Mouse (Mus musculus) heart, postnatal 4 days (tissue): ENCODE results near the gene Pip5k1b. TPM values are rescaled to one million over a fixed set of nuclear protein-coding genes. Genes with fewer than 3 reads are reported as not detected.

ENCODE experiments used
- DNase-seq: peaks from one replicate; pipeline ENCODE4 v3.0.0; 2021
- total RNA-seq, 2 experiments: library from RNA; stranded (reverse); gene quantifications; 2 replicates each; pipeline ENCODE4 v1.2.3; 2021

The Pip5k1b gene
- total RNA-seq, 2 experiments from 2014 or later = 29.9 to 31.2 TPM

DNA sequence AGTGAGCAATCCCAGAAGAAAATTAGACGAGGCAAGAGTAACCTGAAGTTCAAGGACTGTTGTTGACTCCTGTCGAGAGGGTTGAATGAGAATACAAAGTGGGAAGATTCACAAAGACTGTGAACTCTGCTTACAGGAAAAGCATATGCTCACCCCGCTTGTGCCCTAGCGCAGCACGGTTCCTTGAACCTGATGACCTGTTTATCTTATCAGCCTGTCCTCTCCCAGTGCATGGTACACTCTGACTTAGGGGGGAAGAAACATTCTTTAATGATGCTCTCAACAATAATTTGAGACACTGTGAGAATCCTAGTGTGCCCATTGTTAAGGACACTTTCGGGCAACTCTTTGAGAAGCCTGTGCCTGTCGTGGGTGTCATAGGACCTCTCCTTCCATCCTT is 38.6 kb downstream of the Pip5k1b start:
- DNase-seq = no peak

DNA sequence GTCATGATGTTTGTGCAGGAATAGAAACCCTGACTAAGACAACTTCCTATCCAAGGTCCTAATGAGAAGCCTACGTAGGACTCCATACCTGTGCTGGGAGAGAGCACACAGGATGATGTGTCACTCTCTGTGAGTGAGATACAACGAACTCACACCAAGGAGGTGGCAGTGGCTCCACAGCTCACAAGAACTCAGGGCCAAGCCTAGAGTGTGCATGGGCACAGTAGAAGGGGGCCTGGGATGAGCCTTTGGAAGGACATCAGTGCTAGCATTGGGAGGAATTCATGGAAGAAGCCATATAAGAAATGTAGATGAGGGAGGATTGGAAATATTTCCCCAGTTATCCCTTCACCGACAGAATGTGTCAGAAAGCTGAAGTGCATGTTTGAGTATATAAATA is 39.7 kb downstream of the Pip5k1b start:
- no peak for DNase-seq

DNA sequence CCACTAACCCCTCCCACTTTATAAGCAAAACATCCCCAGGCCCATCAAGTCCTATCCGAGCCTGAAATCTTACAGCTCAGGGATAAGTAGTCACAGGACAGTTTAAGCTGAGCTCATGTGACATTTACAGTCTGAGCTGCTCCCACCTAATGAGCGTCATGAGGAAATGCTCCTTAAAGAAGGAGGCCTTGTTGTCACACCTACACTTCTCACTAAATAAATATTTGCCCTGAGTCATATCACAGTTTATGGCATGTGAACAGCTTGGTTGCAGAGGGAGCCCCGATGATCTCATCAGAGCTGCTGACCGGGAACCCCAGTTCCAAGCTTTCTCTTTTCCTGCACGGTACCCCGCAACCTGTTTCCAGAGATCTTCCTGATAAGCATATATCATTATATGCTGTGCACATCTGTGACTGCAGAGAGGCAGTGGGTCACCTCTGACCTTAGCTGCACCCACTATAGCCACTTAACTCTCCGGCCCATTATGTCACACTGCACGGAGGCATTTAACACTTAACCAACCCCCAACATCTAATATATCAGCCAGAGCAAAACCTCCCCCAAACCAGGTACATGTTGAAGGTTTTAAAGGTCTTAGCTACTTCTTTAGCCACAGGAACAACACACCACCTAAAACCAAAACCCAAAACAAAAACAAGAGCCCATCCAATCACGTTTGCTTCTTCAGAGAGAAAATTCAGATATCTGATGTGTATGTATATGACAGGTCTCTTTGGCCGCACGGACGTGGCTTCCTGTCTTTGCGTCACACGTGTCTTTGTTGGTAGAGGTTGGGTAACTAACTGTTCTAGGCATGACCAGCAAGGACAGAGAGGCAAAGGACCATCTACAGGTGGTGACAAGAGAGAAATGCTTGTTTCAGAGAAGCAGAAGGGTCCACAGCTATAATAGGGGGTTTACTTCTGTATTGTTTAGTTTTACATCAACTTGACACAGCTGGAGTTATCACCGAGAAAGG is 40.7 kb downstream of the Pip5k1b start:
- no peak for DNase-seq

DNA sequence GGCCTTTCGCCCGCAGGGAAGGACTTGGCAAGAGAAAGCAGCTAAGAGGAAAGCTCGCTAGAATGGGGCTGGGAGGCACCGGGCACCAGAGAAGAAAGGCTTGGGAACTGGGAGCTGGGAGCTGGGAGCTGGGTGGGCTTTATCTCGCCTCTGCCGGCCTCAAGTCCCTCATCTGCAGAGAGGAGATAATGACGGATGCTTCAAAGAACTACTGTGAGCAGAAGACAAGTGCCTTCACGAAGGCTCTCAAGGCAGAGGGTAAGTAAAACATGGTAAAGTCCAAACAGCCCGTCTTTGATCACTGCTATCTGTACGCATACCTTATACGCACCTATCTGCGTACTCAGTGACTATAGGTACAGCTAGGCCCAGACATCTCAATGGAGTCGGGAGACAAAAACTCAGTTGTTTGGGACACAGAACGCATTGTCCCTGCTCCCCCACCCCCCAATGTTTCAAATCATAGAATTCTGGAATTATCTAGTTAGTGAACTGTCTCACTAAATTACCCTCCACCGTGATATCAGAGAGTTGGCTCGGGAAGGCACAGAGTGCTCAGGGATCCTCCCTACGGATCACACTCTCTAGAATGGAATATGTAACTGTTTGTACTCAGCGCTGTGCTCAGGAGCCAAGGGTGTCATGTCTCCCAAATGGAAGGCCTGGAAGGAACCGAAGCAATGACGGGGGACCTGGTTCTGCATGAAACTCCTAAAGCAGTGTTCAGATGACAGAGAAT is 42.4 kb downstream of the Pip5k1b start:
- DNase-seq = no peak

- DNase-seq = no peak
Observed at GRCm38 (mm10) chr19:24511939-24512338, 43.7 kb downstream of the Pip5k1b start.

DNA sequence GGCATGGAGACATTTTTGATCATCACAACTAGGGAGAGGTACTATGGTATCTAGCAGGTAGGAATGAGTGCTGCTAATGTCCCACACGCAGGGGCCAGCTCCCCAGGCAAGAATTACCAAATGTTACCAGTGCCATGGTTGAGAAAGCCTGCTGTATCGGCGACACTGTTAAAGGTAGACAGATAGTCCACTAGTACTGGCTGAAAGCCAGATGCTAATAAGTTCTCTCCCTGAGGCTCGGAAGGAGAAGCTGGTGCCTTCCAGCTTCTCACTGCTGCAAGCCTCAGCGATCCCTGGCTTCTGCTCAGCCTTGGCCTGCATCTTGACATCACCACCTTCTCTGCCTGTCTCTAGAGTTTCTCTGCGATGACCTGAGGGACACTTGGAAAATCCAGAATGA is 46.3 kb downstream of the Pip5k1b start:
- DNase-seq = no peak

- no peak for DNase-seq
Observed at GRCm38 (mm10) chr19:24508087-24508767, 47.4 kb downstream of the Pip5k1b start.

DNA sequence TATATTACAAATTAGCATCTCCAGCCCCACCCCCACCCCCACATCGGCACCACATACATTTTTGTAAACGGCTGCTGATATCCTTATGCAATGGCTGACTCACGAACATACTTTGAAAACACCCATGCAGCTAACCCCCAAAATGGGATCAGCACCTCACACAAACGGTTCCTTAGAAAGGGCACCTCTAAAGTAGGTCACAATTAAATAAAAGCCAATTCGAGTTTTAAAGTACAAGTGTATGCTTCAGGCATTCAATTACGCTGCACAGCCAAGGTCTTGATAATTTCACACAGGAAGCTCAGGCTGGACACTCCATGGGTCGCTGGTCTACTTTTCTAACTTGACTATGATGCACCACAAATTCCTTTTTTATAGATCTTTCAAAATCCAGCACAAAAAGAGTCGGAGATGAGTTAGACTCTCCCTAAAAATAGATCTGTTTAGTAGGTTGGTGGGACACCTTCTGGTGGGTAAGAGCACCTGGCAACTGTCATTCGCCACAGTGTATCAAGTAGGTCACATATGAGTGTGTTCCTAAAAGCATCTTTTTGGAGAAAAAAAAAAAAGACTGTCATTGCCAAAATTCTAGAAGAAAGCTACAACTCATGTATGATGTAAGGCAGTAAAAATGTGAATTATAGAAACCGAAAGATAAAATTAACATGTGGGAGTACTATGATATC is 52.8 kb downstream of the Pip5k1b start:
- no peak for DNase-seq

- DNase-seq = no peak
Observed at GRCm38 (mm10) chr19:24501525-24501924, 54.1 kb downstream of the Pip5k1b start.

DNA sequence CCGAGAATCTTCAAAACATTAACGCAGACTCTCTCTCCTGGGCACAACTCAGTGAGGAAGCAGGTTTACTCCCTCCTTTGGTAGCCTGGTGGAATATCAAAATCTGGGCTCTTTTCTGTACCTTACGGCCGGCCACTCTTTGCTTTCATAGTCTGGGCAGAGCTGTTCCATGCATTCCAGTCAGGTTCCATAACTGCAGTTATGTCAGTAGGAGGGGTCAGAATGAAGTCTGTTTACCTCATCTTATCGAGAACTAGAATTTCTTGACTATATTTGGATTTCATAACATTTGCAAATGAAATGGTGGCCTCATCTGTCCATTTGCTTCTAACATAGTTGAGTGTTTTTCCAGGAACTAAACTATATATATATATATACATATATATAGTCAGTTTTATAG is 55.2 kb downstream of the Pip5k1b start:
- no peak for DNase-seq

GRCm38 (mm10) chr19:24499291-24499690 is 56.4 kb downstream of the Pip5k1b start:
- no peak for DNase-seq

DNA sequence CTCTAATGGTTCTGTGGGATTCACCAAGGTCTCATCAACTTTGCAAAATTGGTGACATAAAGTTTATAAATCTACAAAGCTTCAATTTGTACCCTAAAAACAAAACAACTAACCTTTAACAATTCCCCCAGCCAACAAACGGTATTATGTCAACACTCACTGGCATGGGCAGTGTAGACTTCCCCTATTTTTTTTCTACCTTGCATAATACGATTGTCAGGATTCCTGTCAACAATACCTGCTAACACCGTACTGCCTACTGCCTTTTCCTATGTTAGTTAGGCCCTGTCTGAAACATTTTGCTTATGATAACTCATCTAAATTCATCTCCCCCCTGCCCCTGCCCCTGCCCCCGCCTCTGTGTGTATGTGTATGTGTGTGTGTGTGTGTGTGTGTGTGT is 61.8 kb downstream of the Pip5k1b start:
- no peak for DNase-seq

DNA sequence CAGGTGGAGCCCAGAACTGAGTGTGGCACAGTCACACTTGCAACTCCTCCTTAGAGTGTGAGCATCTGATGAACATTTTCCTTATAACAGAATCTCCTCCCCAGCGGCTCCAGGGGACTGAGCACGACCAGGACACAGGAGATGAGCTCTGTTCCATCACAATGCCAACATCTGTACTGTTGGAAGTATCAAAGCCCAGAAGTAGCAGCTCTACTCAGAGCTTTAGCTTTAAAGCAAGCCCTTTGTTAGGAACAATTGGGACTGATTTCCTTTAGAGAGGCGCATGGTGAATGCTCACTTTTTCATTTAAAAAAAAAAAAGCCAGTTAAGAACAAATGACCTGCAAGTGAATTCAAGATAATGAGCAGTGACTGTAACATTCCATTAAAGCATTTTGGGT is 63.8 kb downstream of the Pip5k1b start:
- no peak for DNase-seq

GRCm38 (mm10) chr19:24490275-24490674 is 65.4 kb downstream of the Pip5k1b start:
- no peak for DNase-seq

GRCm38 (mm10) chr19:24486433-24487296 is 69.0 kb downstream of the Pip5k1b start:
- no peak for DNase-seq

- DNase-seq = no peak
Observed at GRCm38 (mm10) chr19:24484612-24485194, 71.0 kb downstream of the Pip5k1b start.

GRCm38 (mm10) chr19:24480916-24481315 is 74.8 kb downstream of the Pip5k1b start:
- no peak for DNase-seq

DNA sequence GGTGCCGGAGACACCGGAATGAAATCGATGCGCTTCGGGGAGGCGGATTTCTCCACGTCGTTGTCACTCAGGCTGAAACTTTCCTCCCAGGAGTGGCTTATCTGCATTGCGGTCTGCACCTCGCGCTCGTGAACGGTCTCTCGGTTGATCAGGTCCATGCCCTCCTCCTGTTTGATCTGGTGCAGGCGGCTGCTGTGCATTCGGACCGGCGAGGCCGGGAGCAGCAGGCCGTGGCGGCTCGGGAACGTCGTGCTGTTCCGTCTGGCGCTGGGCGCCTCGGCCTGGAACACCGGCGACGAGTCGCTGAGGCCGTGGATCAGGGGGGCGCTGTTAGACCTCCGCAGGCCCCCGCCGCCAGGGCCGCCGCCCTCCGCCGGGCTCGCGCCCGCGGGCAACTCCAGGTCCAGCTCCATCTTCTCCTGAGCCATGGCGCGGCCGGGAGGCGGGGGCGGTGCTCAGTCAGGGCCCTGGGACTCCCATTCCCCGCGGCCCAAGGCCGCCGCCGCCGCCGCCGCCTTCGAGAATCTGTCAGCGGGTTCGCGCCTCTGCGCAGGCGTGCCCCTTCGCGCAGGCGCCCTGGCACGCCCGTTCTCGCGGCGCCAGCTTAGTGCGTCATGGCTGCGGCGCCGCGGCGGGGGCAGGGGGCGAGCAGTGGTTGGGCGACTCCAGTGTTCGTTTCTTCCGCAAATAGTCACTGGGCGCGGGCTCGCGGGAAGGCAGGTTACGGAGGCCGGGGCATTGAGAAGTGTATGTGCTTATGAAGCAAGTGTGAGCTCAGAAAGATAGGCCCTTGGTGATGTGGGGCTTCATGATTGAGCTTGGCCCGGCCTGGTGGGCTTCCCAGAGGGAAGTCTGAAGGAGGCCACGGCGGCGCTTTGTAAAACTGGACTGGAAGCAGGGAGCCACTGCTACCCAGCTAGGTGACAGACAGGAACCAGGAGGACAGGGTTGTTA is 78.5 kb downstream of the Pip5k1b start, which contains the start of gene Fam122a:
Gene Fam122a, minus strand, starts transcription at position 428 of the 954 bp plus-strand sequence.
- DNase-seq = peak; percentile 95

DNA sequence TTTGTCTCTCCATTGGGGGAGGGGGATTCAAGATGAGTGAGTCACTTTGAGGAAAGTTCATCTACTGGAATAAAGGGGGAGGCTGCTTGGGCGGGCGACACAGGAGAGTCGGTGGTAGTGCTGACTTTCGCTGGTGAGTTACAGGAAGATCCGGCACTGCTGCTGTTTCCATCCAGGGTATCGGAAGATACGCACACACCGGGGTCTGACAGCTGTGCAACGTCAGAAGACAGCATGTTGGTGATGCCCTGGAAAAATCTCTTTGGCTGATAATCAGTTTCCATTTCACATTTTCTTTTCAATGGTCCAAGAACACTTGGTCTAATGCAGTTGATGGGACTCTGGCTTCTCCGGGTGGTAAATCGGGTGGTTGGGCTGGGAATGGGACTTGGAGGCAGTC is 79.2 kb downstream of the Pip5k1b start:
- peak; percentile 32 for DNase-seq

- DNase-seq = no peak
Observed at GRCm38 (mm10) chr19:24475281-24475680, 80.4 kb downstream of the Pip5k1b start.
